Mouse (Mus musculus) small intestine, adult 2 months (tissue): ENCODE results near the gene Gm28041.

ENCODE experiments used
- CTCF ChIP-seq: fragments of 200-500 bp; IDR thresholded peaks from 2 replicates; pipeline ENCODE4 v1.5.1; 2012; ENCODE audit warnings: low read depth, mild to moderate bottlenecking, control low read depth, inconsistent platforms, low read length, moderate library complexity, mixed read lengths; ENCODE audit not compliant: insufficient replicate concordance, insufficient read length; ENCODE audit errors: extremely low read depth
- POLR2A ChIP-seq: fragments of 200-500 bp; IDR thresholded peaks from 2 replicates; pipeline ENCODE4 v1.6.1; 2012; ENCODE audit warnings: low read depth, mild to moderate bottlenecking, control low read depth, inconsistent platforms, low read length, moderate library complexity

GRCm38 (mm10) chr13:67351854-67352253 is 23.7 kb downstream of the Gm28041 start:
- TF ChIP-seq CTCF, result no peak
- TF ChIP-seq POLR2A, result no peak
